Mouse (Mus musculus): ENCODE data around the gene Gm10837. TPM values are rescaled to one million over a fixed set of nuclear protein-coding genes. Genes with fewer than 3 reads are reported as not detected.

Gene Gm10837
- polyA plus RNA-seq, 1 experiment: not detected

GRCm38 (mm10) chr14:122472647-122473046 is 17.7 kb upstream of the Gm10837 start:
- no peak overlapping the region for H3K27ac ChIP-seq (ENCODE audit: insufficient read depth, low read length)
- H3K4me1 ChIP-seq (ENCODE audit: control insufficient read depth, insufficient read depth, low read length): 0 out of 2 replicates have a peak, but pooled peaks cover 3% of the 10 kb centered on the region
- TF ChIP-seq POLR2A (IDR thresholded peaks at IDR 0.05; ENCODE audit: low read depth, low read length) (no peak), CTCF (IDR thresholded peaks at IDR 0.05; ENCODE audit: borderline replicate concordance, insufficient read depth, low read length) (no peak)
- H3K4me3 ChIP-seq (ENCODE audit: insufficient read depth, low read length): no peak overlapping the region

DNA sequence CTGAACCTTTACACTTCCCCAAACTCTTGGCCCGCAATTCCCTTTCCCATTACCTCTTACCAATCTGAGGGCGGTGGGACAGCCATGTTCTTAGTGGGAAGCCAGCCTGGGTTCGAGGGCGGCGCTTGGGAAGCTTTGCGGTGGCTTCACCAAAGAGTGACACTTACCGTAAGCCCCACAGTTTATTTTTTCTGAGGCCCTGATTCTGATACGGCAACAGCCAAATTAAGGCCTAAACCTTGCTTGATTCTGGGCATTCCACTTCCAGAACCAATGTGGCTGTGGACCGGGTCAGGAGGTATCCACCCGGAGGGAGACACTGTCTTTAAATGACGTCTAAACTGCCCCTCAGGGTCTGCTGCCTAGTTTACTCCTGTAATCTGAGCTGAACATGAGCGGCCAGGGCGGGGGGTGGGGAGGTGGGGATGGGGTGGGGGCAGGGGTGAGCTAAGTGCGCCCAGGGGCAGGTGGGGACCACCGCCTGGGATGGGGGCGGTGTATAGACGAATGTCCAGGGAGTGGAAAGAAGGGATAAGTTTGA is 17.1 kb upstream of the Gm10837 start:
- H3K4me1 ChIP-seq (ENCODE audit: control insufficient read depth, insufficient read depth, low read length): 0 out of 2 replicates have a peak, but pooled peaks cover 3% of the 10 kb centered on the region
- no peak overlapping the region for H3K27ac ChIP-seq (ENCODE audit: insufficient read depth, low read length)
- no peak overlapping the region for H3K4me3 ChIP-seq (ENCODE audit: insufficient read depth, low read length)
- TF ChIP-seq POLR2A (IDR thresholded peaks at IDR 0.05; ENCODE audit: low read depth, low read length): no peak
- no peak for TF ChIP-seq CTCF (IDR thresholded peaks at IDR 0.05; ENCODE audit: borderline replicate concordance, insufficient read depth, low read length)

DNA sequence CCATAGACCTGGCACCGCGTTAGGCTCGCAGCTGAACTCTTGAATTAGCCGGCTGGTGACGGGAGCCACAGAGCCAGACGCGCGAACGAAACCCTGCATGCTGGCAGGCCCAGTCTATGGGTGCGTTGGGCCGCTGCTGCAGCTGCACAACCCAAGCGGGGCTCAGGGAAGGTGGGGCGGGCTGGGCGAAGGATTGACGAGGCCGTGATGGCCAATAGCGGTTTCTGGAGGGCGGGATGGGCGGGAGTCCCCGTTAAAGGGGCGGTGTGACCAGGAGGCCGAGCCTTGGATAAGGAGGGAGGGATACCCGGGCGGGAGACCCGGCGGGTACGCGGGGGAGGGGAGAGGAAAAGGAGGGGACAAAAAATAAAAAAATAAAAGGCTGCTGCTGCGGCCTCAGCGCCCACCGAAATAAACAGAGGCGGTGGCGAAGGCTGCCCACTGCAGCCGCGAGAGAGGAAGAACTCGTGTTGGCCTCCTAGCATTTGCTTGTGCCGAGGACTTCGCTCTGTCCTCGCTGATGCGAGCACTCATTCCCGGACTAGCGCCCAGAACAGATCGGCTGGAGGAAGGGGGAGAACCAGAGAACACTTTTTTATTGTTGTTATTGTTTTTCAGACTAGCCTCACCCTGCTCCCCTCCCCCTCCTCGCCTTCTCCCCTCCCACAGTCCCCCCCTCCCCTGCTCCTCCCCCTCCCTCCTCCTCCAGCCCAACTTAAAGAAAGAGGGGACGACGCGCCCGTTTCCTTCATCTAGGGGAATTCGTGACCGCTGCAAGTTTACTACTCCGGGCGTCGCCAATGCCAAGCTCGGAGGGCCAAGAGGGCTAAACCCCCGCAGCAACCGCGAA is 16.1 kb upstream of the Gm10837 start:
- Histone ChIP-seq H3K4me1 (ENCODE audit: control insufficient read depth, insufficient read depth, low read length) (0 out of 2 replicates have a peak, but pooled peaks cover 3% of the 10 kb centered on the region), H3K4me3 (ENCODE audit: insufficient read depth, low read length) (peak overlapping the region; percentile 22), H3K27ac (ENCODE audit: insufficient read depth, low read length) (no peak overlapping the region)
- TF ChIP-seq POLR2A (IDR thresholded peaks at IDR 0.05; ENCODE audit: low read depth, low read length): no peak
- no peak for TF ChIP-seq CTCF (IDR thresholded peaks at IDR 0.05; ENCODE audit: borderline replicate concordance, insufficient read depth, low read length)

DNA sequence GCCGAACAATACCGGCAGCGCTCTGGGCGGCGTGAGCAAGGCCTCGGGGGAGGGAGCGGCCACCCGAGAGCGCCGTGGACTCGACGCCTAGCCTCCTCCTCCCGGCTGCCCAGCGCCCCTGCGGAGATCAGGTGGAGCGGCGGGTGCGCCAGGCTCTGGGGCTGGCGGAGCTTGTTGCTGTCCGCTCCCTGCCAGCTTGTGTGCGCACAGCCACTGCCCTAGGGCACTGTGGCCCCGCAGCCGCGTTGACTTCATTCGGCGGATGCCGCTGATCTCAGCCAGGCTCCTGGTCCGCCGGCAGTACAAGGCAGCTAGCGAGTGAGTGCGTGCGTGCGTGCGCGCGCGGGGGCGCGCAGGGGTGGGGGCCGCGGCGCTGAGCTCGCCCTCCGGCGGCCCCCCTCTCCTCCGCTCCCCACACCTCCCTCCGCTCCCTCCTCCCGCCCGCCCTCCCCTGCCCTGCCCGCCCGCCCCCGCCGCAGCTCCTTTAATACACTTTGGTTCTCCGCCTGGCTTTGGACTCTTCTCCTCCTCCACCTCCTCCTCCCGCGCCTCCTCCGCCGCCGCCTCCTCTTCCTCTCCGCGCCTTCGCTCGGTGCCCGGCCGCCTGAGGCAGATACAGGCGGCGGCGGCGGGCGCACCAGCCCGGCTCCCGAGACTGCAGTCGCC is 15.4 kb upstream of the Gm10837 start, which contains the start of gene Zic2:
Zic2 (plus strand) TSS at position 545 of the 666 bp plus-strand sequence.
- Histone ChIP-seq H3K4me3 (ENCODE audit: insufficient read depth, low read length) (peak within 1 kb of the TSS; percentile 22), H3K4me1 (ENCODE audit: control insufficient read depth, insufficient read depth, low read length) (0 out of 2 replicates have a peak, but pooled peaks cover 3% of the 10 kb centered on the region), H3K27ac (ENCODE audit: insufficient read depth, low read length) (no peak within 1 kb of the TSS)
- TF ChIP-seq CTCF (IDR thresholded peaks at IDR 0.05; ENCODE audit: borderline replicate concordance, insufficient read depth, low read length) (no peak), POLR2A (IDR thresholded peaks at IDR 0.05; ENCODE audit: low read depth, low read length) (no peak)

DNA sequence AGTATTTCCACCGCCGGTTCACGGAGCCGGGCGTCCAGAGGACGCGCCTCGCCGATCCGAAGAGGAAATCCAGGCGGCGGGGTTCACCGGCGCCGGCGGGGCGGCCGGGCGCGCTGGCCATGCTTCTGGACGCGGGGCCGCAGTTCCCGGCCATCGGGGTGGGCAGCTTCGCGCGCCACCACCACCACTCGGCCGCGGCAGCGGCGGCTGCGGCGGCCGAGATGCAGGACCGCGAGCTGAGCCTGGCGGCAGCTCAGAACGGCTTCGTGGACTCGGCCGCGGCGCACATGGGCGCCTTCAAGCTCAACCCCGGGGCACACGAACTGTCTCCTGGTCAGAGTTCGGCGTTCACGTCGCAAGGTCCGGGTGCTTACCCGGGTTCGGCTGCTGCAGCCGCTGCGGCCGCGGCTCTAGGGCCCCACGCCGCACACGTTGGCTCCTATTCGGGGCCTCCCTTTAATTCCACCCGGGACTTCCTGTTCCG is 14.8 kb upstream of the Gm10837 start:
- Histone ChIP-seq H3K27ac (ENCODE audit: insufficient read depth, low read length) (no peak overlapping the region), H3K4me1 (ENCODE audit: control insufficient read depth, insufficient read depth, low read length) (0 out of 2 replicates have a peak, but pooled peaks cover 3% of the 10 kb centered on the region), H3K4me3 (ENCODE audit: insufficient read depth, low read length) (0 out of 2 replicates have a peak overlapping the region, but pooled peaks have one; percentile 11)
- TF ChIP-seq POLR2A (IDR thresholded peaks at IDR 0.05; ENCODE audit: low read depth, low read length) (no peak), CTCF (IDR thresholded peaks at IDR 0.05; ENCODE audit: borderline replicate concordance, insufficient read depth, low read length) (no peak)

DNA sequence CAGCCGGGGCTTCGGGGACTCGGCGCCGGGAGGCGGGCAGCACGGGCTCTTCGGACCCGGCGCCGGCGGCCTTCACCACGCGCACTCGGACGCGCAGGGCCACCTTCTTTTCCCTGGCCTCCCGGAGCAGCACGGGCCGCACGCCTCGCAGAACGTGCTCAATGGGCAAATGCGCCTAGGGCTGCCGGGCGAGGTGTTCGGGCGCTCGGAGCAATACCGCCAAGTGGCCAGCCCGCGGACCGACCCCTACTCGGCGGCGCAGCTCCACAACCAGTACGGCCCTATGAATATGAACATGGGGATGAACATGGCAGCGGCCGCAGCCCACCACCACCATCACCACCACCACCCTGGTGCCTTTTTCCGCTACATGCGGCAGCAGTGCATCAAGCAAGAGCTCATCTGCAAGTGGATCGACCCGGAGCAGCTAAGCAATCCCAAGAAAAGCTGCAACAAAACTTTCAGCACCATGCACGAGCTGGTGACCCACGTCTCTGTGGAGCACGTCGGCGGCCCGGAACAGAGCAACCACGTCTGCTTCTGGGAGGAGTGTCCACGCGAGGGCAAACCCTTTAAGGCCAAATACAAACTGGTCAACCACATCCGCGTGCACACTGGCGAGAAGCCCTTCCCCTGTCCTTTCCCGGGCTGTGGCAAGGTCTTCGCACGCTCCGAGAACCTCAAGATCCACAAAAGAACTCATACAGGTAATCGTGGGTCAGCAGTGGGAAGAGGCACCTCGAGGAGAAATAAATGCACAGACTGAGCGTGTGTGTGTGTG is 14.2 kb upstream of the Gm10837 start:
- Histone ChIP-seq H3K27ac (ENCODE audit: insufficient read depth, low read length) (no peak overlapping the region), H3K4me1 (ENCODE audit: control insufficient read depth, insufficient read depth, low read length) (0 out of 2 replicates have a peak, but pooled peaks cover 3% of the 10 kb centered on the region), H3K4me3 (ENCODE audit: insufficient read depth, low read length) (peak overlapping the region; percentile 18; the same call in 1 of the 2 replicates)
- TF ChIP-seq CTCF (IDR thresholded peaks at IDR 0.05; ENCODE audit: borderline replicate concordance, insufficient read depth, low read length): no peak
- TF ChIP-seq POLR2A (IDR thresholded peaks at IDR 0.05; ENCODE audit: low read depth, low read length): no peak

DNA sequence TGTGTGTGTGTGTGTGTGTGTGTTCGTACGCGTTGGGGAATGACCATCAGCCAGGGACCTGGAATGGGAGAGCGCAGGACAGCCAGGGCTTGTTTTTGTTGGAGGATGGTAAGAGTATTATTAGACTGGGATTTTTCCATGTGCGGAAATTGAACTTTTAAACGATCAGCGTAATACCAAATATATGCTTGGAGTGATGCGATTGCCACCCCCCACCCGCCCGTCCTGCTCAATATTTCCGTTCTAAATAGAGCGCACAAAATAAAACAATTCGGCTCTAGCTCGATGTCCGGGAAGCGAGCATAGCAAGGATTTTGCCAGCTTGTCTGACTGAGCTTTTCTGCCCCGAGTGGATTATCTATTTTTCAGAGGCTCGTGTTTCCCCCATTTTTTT is 13.6 kb upstream of the Gm10837 start:
- Histone ChIP-seq H3K27ac (ENCODE audit: insufficient read depth, low read length) (no peak overlapping the region), H3K4me3 (ENCODE audit: insufficient read depth, low read length) (peak overlapping the region; percentile 18; the same call in 1 of the 2 replicates), H3K4me1 (ENCODE audit: control insufficient read depth, insufficient read depth, low read length) (0 out of 2 replicates have a peak, but pooled peaks cover 3% of the 10 kb centered on the region)
- no peak for TF ChIP-seq POLR2A (IDR thresholded peaks at IDR 0.05; ENCODE audit: low read depth, low read length)
- no peak for TF ChIP-seq CTCF (IDR thresholded peaks at IDR 0.05; ENCODE audit: borderline replicate concordance, insufficient read depth, low read length)

DNA sequence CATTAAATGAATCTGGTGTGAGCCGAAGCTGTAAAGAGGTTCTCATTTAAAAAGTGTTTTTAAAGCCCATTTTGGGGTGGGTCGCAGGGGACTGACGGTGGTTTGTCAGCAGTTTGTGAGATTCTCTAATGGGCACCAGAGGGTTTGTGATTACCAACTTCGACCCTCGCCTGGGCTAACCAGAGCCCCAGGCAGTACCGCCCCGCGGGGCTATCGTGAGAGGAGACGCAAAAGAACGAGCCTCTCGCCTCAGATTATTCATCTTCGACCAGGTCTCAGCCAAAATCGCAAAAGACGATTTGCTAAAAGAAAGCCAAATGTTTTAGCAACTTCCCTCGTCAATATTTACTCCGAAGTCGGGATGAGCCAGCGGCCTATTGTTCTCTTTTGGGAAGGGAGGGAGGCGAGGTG is 13.1 kb upstream of the Gm10837 start:
- Histone ChIP-seq H3K27ac (ENCODE audit: insufficient read depth, low read length) (no peak overlapping the region), H3K4me3 (ENCODE audit: insufficient read depth, low read length) (0 out of 2 replicates have a peak overlapping the region, but pooled peaks have one; percentile 3), H3K4me1 (ENCODE audit: control insufficient read depth, insufficient read depth, low read length) (0 out of 2 replicates have a peak, but pooled peaks cover 3% of the 10 kb centered on the region)
- TF ChIP-seq POLR2A (IDR thresholded peaks at IDR 0.05; ENCODE audit: low read depth, low read length): no peak

Measured in embryonic fibroblast, embryonic 13.5 days (primary cell).